Mouse (Mus musculus) intestine, postnatal 0 days (tissue): ENCODE measurements around the gene Gpr68. TPM values are rescaled to one million over a fixed set of nuclear protein-coding genes. Genes with fewer than 3 reads are reported as not detected.
A peak's percentile ranks its signal among the peaks of the same experiment; 100 is the strongest.

Experiments
- ATAC-seq: fragments of 200-750 bp; cut with Nextera tagmentation; 2 replicates; pipeline ENCODE4 v1.8.0; 2017; ENCODE audit warnings: mild to moderate bottlenecking, moderate TSS enrichment, moderate library complexity
- H3K27ac ChIP-seq: fragments of 300-500 bp; sonication (generic); 2 replicates; pipeline ENCODE4 v1.5.1; 2014; ENCODE audit warnings: mild to moderate bottlenecking, low read depth, low read length, moderate library complexity
- H3K27me3 ChIP-seq: fragments of 300-500 bp; sonication (generic); replicated peaks from 2 replicates; pipeline ENCODE4 v1.6.1; 2014; ENCODE audit warnings: low read length, mixed read lengths; ENCODE audit not compliant: control insufficient read depth, insufficient read depth
- H3K36me3 ChIP-seq: fragments of 300-500 bp; sonication (generic); 2 replicates; pipeline ENCODE4 v1.6.1; 2014; ENCODE audit warnings: mild to moderate bottlenecking, moderate library complexity; ENCODE audit not compliant: control insufficient read depth, insufficient read depth
- H3K4me1 ChIP-seq: fragments of 300-500 bp; sonication (generic); replicated peaks from 2 replicates; pipeline ENCODE4 v1.6.1; 2014; ENCODE audit warnings: antibody characterized with exemption, low read length, mixed read lengths; ENCODE audit not compliant: control insufficient read depth, insufficient read depth
- H3K4me2 ChIP-seq: fragments of 300-500 bp; sonication (generic); replicated peaks from 2 replicates; pipeline ENCODE4 v1.6.1; 2014; ENCODE audit warnings: low read depth, mild to moderate bottlenecking, moderate library complexity
- H3K4me3 ChIP-seq: fragments of 300-500 bp; sonication (generic); 2 replicates; pipeline ENCODE4 v1.5.1; 2014; ENCODE audit warnings: low read depth, low read length
- H3K9ac ChIP-seq: fragments of 300-500 bp; sonication (generic); 2 replicates; pipeline ENCODE4 v1.6.1; 2014; ENCODE audit warnings: mild to moderate bottlenecking, low read depth, low read length
- H3K9me3 ChIP-seq: fragments of 300-500 bp; sonication (generic); 2 replicates; pipeline ENCODE4 v1.6.1; 2016; ENCODE audit warnings: mixed run types; ENCODE audit not compliant: control insufficient read depth
- CTCF ChIP-seq: sonication (generic); IDR thresholded peaks from 2 replicates; pipeline ENCODE4 v1.5.1; 2016; ENCODE audit warnings: low read depth, mild to moderate bottlenecking, control low read depth, antibody characterized with exemption, moderate library complexity
- WGBS: fragments of 180-500 bp; shearing (Covaris S2); extraction: QIAGEN DNeasy Blood & Tissue Kit; methylation state at CpG from one replicate; pipeline ENCODE4 v1.1.7; 2014; 5-methylcytosine and 5-hydroxymethylcytosine counted together
- polyA plus RNA-seq: library from polyadenylated mRNA; unstranded; fragments of >200 nt; fragmentation: Nextera tagmentation; extraction: Ambion mirVana; gene quantifications from 2 replicates; pipeline ENCODE4 v1.2.1, GENCODE M21; 2015

Gene Gpr68
- polyA plus RNA-seq, 1 experiment from 2014 or later = 0.31 TPM

GRCm38 (mm10) chr12:100845829-100846228, 62.2 kb downstream of the Gpr68 start:
- no peak overlapping the region for H3K4me3 ChIP-seq
- no peak for ATAC-seq
- H3K4me2 ChIP-seq = no peak overlapping the region
- no peak overlapping the region for H3K27ac ChIP-seq
- WGBS = 31% methylated on average over 2 of the region's 2 CpGs
- H3K9ac ChIP-seq = no peak overlapping the region
- no peaks in the 10 kb centered on the region for H3K27me3 ChIP-seq
- no peaks in the 10 kb centered on the region for H3K4me1 ChIP-seq
- H3K36me3 ChIP-seq = no peaks in the 10 kb centered on the region
- no peaks in the 10 kb centered on the region for H3K9me3 ChIP-seq
- peak; percentile 50 for TF ChIP-seq CTCF

- no peak for ATAC-seq
Measured at GRCm38 (mm10) chr12:100844546-100844945, 63.5 kb downstream of the Gpr68 start.

GRCm38 (mm10) chr12:100843171-100843570, 64.8 kb downstream of the Gpr68 start:
- Histone ChIP-seq H3K36me3 (no peaks in the 10 kb centered on the region), H3K27ac (no peak overlapping the region), H3K4me3 (no peak overlapping the region), H3K27me3 (no peaks in the 10 kb centered on the region), H3K9me3 (no peaks in the 10 kb centered on the region), H3K4me2 (no peak overlapping the region), H3K9ac (no peak overlapping the region), H3K4me1 (no peaks in the 10 kb centered on the region)
- TF ChIP-seq CTCF = no peak
- no peak for ATAC-seq
- WGBS = 75% methylated on average over 4 of the region's 4 CpGs

More at GRCm38 (mm10) chr12:100844546-100844945, 63.5 kb downstream of the Gpr68 start:
- no peaks in the 10 kb centered on the region for H3K9me3 ChIP-seq
- H3K4me1 ChIP-seq = no peaks in the 10 kb centered on the region
- H3K4me3 ChIP-seq = no peak overlapping the region
- no peaks in the 10 kb centered on the region for H3K27me3 ChIP-seq
- H3K9ac ChIP-seq = no peak overlapping the region
- no peak overlapping the region for H3K27ac ChIP-seq
- H3K4me2 ChIP-seq = no peak overlapping the region
- no peak for TF ChIP-seq CTCF
- WGBS = 86% methylated on average over 7 of the region's 7 CpGs
- no peaks in the 10 kb centered on the region for H3K36me3 ChIP-seq

GRCm38 (mm10) chr12:100841211-100841792, 66.7 kb downstream of the Gpr68 start:
- H3K27ac ChIP-seq = no peak overlapping the region
- no peak overlapping the region for H3K9ac ChIP-seq
- WGBS = 18% methylated on average over 3 of the region's 3 CpGs
- peak; percentile 98 for TF ChIP-seq CTCF
- H3K36me3 ChIP-seq = no peaks in the 10 kb centered on the region
- no peak overlapping the region for H3K4me2 ChIP-seq
- H3K4me3 ChIP-seq = no peak overlapping the region
- no peaks in the 10 kb centered on the region for H3K27me3 ChIP-seq
- no peaks in the 10 kb centered on the region for H3K9me3 ChIP-seq
- peak; percentile 52 for ATAC-seq
- no peaks in the 10 kb centered on the region for H3K4me1 ChIP-seq

GRCm38 (mm10) chr12:100839926-100840325, 68.1 kb downstream of the Gpr68 start:
- no peak overlapping the region for H3K27ac ChIP-seq
- no peak overlapping the region for H3K9ac ChIP-seq
- 87% methylated on average over 6 of the region's 6 CpGs for WGBS
- no peaks in the 10 kb centered on the region for H3K27me3 ChIP-seq
- no peaks in the 10 kb centered on the region for H3K36me3 ChIP-seq
- no peaks in the 10 kb centered on the region for H3K4me1 ChIP-seq
- no peak overlapping the region for H3K4me2 ChIP-seq
- ATAC-seq = no peak
- TF ChIP-seq CTCF = no peak
- no peak overlapping the region for H3K4me3 ChIP-seq
- no peaks in the 10 kb centered on the region for H3K9me3 ChIP-seq

- no peak for ATAC-seq
- Histone ChIP-seq H3K36me3 (no peaks in the 10 kb centered on the region), H3K4me3 (no peak overlapping the region), H3K4me1 (no peaks in the 10 kb centered on the region), H3K9me3 (no peaks in the 10 kb centered on the region), H3K9ac (no peak overlapping the region), H3K27ac (no peak overlapping the region), H3K27me3 (no peaks in the 10 kb centered on the region), H3K4me2 (no peak overlapping the region)
- WGBS = 20% methylated on average over 8 of the region's 8 CpGs
- no peak for TF ChIP-seq CTCF
Measured at GRCm38 (mm10) chr12:100839079-100839600, 68.9 kb downstream of the Gpr68 start.
